Mouse (Mus musculus) heart, embryonic 10.5 days (tissue): Measurements from ENCODE around the gene Rpain. TPM values are rescaled to one million over a fixed set of nuclear protein-coding genes. Genes with fewer than 3 reads are reported as not detected.

Experiments
- DNase-seq: peaks from one replicate; pipeline ENCODE4 v3.0.0-alpha.2; 2017; ENCODE audit warnings: low spot score
- H3K27ac ChIP-seq: fragments of 300-500 bp; sonication (generic); 2 replicates; pipeline ENCODE4 v1.5.1; 2016; ENCODE audit warnings: mild to moderate bottlenecking
- H3K27me3 ChIP-seq: fragments of 300-500 bp; sonication (generic); 2 replicates; pipeline ENCODE4 v1.6.1; 2016; ENCODE audit warnings: mild to moderate bottlenecking; ENCODE audit not compliant: poor library complexity, insufficient read depth, severe bottlenecking
- H3K36me3 ChIP-seq: fragments of 300-500 bp; sonication (generic); 2 replicates; pipeline ENCODE4 v1.6.1; 2016; ENCODE audit warnings: mild to moderate bottlenecking, moderate library complexity
- H3K4me1 ChIP-seq: fragments of 300-500 bp; sonication (generic); 2 replicates; pipeline ENCODE4 v1.6.1; 2016; ENCODE audit warnings: mild to moderate bottlenecking
- H3K4me3 ChIP-seq: fragments of 300-500 bp; sonication (generic); 2 replicates; pipeline ENCODE4 v1.5.1; 2016; ENCODE audit warnings: mild to moderate bottlenecking, moderate library complexity
- H3K9me3 ChIP-seq: fragments of 300-500 bp; sonication (generic); 2 replicates; pipeline ENCODE4 v1.6.1; 2016; ENCODE audit warnings: mild to moderate bottlenecking, moderate library complexity
- WGBS: fragments of 180-500 bp; shearing (Covaris S2); methylation state at CpG from one replicate; pipeline ENCODE4 v1.1.7; 2016; 5-methylcytosine and 5-hydroxymethylcytosine counted together
- polyA plus RNA-seq: library from polyadenylated mRNA; unstranded; fragments of >200 nt; fragmentation: Nextera tagmentation; extraction: Ambion mirVana; gene quantifications from 2 replicates; pipeline ENCODE4 v1.2.1, GENCODE M21; 2016

Gene Rpain
- polyA plus RNA-seq, 1 experiment from 2014 or later, result 63.6 TPM

DNA sequence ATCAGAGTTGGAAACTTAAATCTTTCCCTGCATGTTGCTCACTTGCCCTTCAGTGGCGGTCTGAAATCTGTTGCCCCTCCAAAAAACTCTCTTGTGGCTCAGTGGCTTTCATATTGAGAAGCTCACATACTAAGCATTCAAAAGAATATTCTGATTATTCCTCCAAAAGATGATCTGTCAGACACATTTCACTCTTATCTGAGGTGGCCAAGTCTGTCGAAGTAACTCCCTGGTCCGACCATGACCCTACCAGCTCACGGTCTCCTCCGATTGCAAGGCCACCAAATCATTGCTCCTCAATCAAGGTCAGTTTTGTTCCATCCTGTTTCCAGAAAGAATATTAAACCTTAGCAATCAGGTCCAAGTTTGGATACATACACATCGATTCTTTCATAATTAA, 37.0 kb downstream of the Rpain start:
- H3K27me3 ChIP-seq, result no peaks in the 10 kb centered on the region
- DNase-seq, result no peak
- peaks cover 14% of the 10 kb centered on the region for H3K4me1 ChIP-seq
- no peaks in the 10 kb centered on the region for H3K9me3 ChIP-seq
- H3K4me3 ChIP-seq, result no peak overlapping the region
- peaks cover 41% of the 10 kb centered on the region for H3K36me3 ChIP-seq
- WGBS, result 90% methylated on average over 6 of the region's 6 CpGs
- no peak overlapping the region for H3K27ac ChIP-seq

- Histone ChIP-seq H3K27me3 (no peaks in the 10 kb centered on the region), H3K4me3 (no peak overlapping the region), H3K4me1 (peaks cover 6% of the 10 kb centered on the region), H3K27ac (no peak overlapping the region), H3K9me3 (no peaks in the 10 kb centered on the region), H3K36me3 (peaks cover 50% of the 10 kb centered on the region)
- no peak for DNase-seq
- WGBS, result 75% methylated on average over 7 of the region's 7 CpGs
These were observed 37.8 kb downstream of the Rpain start for GRCm38 (mm10) chr11:71007831-71008230.

GRCm38 (mm10) chr11:71008321-71008720, 38.3 kb downstream of the Rpain start:
- Histone ChIP-seq H3K27me3 (no peaks in the 10 kb centered on the region), H3K4me3 (no peak overlapping the region), H3K9me3 (no peaks in the 10 kb centered on the region), H3K27ac (no peak overlapping the region), H3K4me1 (peaks cover 1% of the 10 kb centered on the region), H3K36me3 (peaks cover 51% of the 10 kb centered on the region)
- DNase-seq, result no peak
- WGBS, result 84% methylated on average over 3 of the region's 3 CpGs

GRCm38 (mm10) chr11:71012743-71013142, 42.7 kb downstream of the Rpain start:
- DNase-seq, result no peak
- Histone ChIP-seq H3K27me3 (no peaks in the 10 kb centered on the region), H3K36me3 (peaks cover 55% of the 10 kb centered on the region), H3K4me1 (peaks cover 5% of the 10 kb centered on the region), H3K27ac (no peak overlapping the region), H3K4me3 (no peak overlapping the region), H3K9me3 (no peaks in the 10 kb centered on the region)
- 87% methylated on average over 7 of the region's 7 CpGs for WGBS

GRCm38 (mm10) chr11:71017051-71017450, 47.0 kb downstream of the Rpain start:
- Histone ChIP-seq H3K27me3 (no peaks in the 10 kb centered on the region), H3K4me3 (no peak overlapping the region), H3K4me1 (peaks cover 21% of the 10 kb centered on the region), H3K36me3 (peaks cover 21% of the 10 kb centered on the region), H3K9me3 (no peaks in the 10 kb centered on the region), H3K27ac (no peak overlapping the region)
- DNase-seq, result no peak
- WGBS, result 87% methylated on average over 1 of the region's 1 CpGs

GRCm38 (mm10) chr11:71018416-71019200, 48.6 kb downstream of the Rpain start:
- WGBS, result 5% methylated on average over 28 of the region's 28 CpGs
- Histone ChIP-seq H3K4me1 (peaks cover 21% of the 10 kb centered on the region), H3K9me3 (no peaks in the 10 kb centered on the region), H3K4me3 (peak overlapping the region; percentile 95), H3K27ac (peak overlapping the region; percentile 97), H3K36me3 (peaks cover 21% of the 10 kb centered on the region), H3K27me3 (no peaks in the 10 kb centered on the region)
- no peak for DNase-seq

GRCm38 (mm10) chr11:71019201-71020068, 49.4 kb downstream of the Rpain start, which contains the start of the genes Mis12 and Derl2:
Mis12 (plus strand) TSS chr11:71019611.
Derl2 (minus strand) TSS chr11:71019841.
- peaks cover 21% of the 10 kb centered on the region for H3K4me1 ChIP-seq
- DNase-seq, result peak; percentile 100
- WGBS, result under 1% methylated on average over 71 of the region's 71 CpGs
- peaks cover 21% of the 10 kb centered on the region for H3K36me3 ChIP-seq
- H3K27me3 ChIP-seq, result no peaks in the 10 kb centered on the region
- peak within 1 kb of the TSS; percentile 95 for H3K4me3 ChIP-seq
- peak within 1 kb of the TSS; percentile 97 for H3K27ac ChIP-seq
- no peaks in the 10 kb centered on the region for H3K9me3 ChIP-seq

Other genes starting within 250 kb of the Rpain start
- gene Zfp3, start 206.0 kb upstream of the Rpain start, polyA plus RNA-seq, result 7.6 and 8.9 TPM in 2 replicates
- not detected in 2 replicates for gene Scimp, start 157.6 kb upstream of the Rpain start, polyA plus RNA-seq
- 29.4 and 29.7 TPM in 2 replicates for gene Rabep1, start 125.4 kb upstream of the Rpain start, polyA plus RNA-seq
- 129 and 139 TPM in 2 replicates for gene Nup88, start 240 bp upstream of the Rpain start, polyA plus RNA-seq
- 359 and 388 TPM in 2 replicates for gene C1qbp, start 12.8 kb downstream of the Rpain start, polyA plus RNA-seq
- gene Dhx33, start 34.2 kb downstream of the Rpain start, polyA plus RNA-seq, result 21.0 and 23.3 TPM in 2 replicates
- 32.9 and 45.5 TPM in 2 replicates for gene Mis12, start 49.4 kb downstream of the Rpain start, polyA plus RNA-seq
- 35.1 and 41.1 TPM in 2 replicates for gene Derl2, start 49.6 kb downstream of the Rpain start, polyA plus RNA-seq
- 30.8 and 73.4 TPM in 2 replicates for gene 6330403K07Rik, start 63.3 kb downstream of the Rpain start, polyA plus RNA-seq
- gene Nlrp1a, start 174.5 kb downstream of the Rpain start, polyA plus RNA-seq, result 0.05 TPM in 1 of 2 replicates, not detected in the other